Mouse (Mus musculus) kidney, adult 2 months (tissue): Measurements from ENCODE around the gene Btbd19.

Experiments used
- CTCF ChIP-seq: fragments of 200-500 bp; conservative IDR thresholded peaks from 2 replicates; pipeline ENCODE4 v1.5.1; 2011; ENCODE audit warnings: low read depth, mild to moderate bottlenecking, control low read depth, low read length, moderate library complexity, mixed read lengths; ENCODE audit not compliant: insufficient read depth, insufficient read length
- POLR2A ChIP-seq: fragments of 200-500 bp; IDR thresholded peaks from one replicate; pipeline ENCODE4 v1.6.1; 2011; ENCODE audit warnings: low read depth, low read length, control low read depth

DNA sequence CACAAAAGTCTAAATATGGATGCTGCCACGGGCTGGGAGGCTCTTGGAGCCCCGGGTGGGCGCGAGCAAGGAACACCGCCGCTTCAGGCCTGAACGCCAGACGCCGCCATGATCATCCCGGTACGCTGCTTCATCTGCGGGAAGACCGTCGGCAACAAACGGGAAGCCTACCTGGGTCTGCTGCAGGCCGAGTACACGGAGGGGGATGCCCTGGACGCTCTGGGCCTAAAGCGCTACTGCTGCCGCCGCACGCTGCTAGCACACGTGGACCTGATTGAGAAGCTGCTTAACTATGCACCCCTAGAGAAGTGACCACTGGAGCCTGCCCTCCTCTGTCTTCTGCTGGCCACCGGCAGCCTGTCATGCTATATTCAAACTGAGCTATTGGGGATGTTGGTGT is 23.3 kb upstream of the Btbd19 start:
- no peak for TF ChIP-seq CTCF
- TF ChIP-seq POLR2A = no peak
